Mouse (Mus musculus) heart, adult 2 months (tissue): ENCODE data around the gene Hist1h4a. TPM values are rescaled to one million over a fixed set of nuclear protein-coding genes. Genes with fewer than 3 reads are reported as not detected.

ENCODE experiments used
- DNase-seq, 2 experiments: peaks; one replicate each; pipeline ENCODE4 v3.0.0; 2021
- H3K27ac ChIP-seq: fragments of 200-600 bp; 2 replicates; pipeline ENCODE4 v1.8.1; 2022
- H3K27me3 ChIP-seq: fragments of 200-500 bp; 2 replicates; pipeline ENCODE4 v1.6.1; 2012; ENCODE audit warnings: mild to moderate bottlenecking, low read length, inconsistent platforms, mixed read lengths; ENCODE audit not compliant: control insufficient read depth, insufficient read depth
- H3K36me3 ChIP-seq: fragments of 200-500 bp; 2 replicates; pipeline ENCODE4 v1.6.1; 2012; ENCODE audit warnings: low read length, inconsistent platforms; ENCODE audit not compliant: control insufficient read depth, insufficient read depth
- H3K4me1 ChIP-seq: fragments of 200-500 bp; 2 replicates; pipeline ENCODE4 v1.6.1; 2011; ENCODE audit warnings: low read length; ENCODE audit not compliant: control insufficient read depth, insufficient read depth
- H3K4me3 ChIP-seq: fragments of 200-600 bp; 2 replicates; pipeline ENCODE4 v1.8.1; 2022
- H3K79me2 ChIP-seq: fragments of 200-500 bp; replicated peaks from 2 replicates; pipeline ENCODE4 v1.6.1; 2012; ENCODE audit warnings: mild to moderate bottlenecking, inconsistent platforms, low read length, moderate library complexity, mixed read lengths; ENCODE audit not compliant: control insufficient read depth, insufficient read depth
- H3K9ac ChIP-seq: fragments of 200-500 bp; 2 replicates; pipeline ENCODE4 v1.6.1; 2012; ENCODE audit warnings: low read depth, mild to moderate bottlenecking, control low read depth, inconsistent platforms, low read length, mixed read lengths
- CTCF ChIP-seq: fragments of 200-600 bp; IDR thresholded peaks from 2 replicates; pipeline ENCODE4 v1.8.1; 2022; ENCODE audit warnings: antibody characterized with exemption, mild to moderate bottlenecking, moderate library complexity
- EP300 ChIP-seq: fragments of 200-500 bp; IDR thresholded peaks from 2 replicates; pipeline ENCODE4 v1.6.1; 2011; ENCODE audit warnings: low read depth, low read length, control low read depth; ENCODE audit not compliant: insufficient read depth
- POLR2A ChIP-seq: fragments of 200-500 bp; IDR thresholded peaks from 2 replicates; pipeline ENCODE4 v1.6.1; 2011; ENCODE audit warnings: mild to moderate bottlenecking, low read depth, low read length, control low read depth; ENCODE audit not compliant: insufficient read depth
- WGBS: fragments of 180-500 bp; shearing (Covaris S2); methylation state at CpG from one replicate; pipeline ENCODE4 v1.1.7; 2018; 5-methylcytosine and 5-hydroxymethylcytosine counted together
- intact Hi-C: fragments of 180-260 bp; cut with DNase I; formaldehyde crosslinking; loops from one replicate; pipeline ENCODE4 v1.15.1; 2025
- polyA plus RNA-seq: library from polyadenylated mRNA; depleted of rRNA; stranded (reverse); fragments of >200 nt; gene quantifications from 2 replicates; pipeline ENCODE4 v1.2.3, GENCODE M21; 2012
- total RNA-seq, 2 experiments: library from RNA; stranded (reverse); gene quantifications; 2 replicates each; pipeline ENCODE4 v1.2.3; 2021

Gene Hist1h4a
- total and polyA plus RNA-seq, 3 experiments, result 0.47 to 7.2 (median 6.2) TPM

DNA sequence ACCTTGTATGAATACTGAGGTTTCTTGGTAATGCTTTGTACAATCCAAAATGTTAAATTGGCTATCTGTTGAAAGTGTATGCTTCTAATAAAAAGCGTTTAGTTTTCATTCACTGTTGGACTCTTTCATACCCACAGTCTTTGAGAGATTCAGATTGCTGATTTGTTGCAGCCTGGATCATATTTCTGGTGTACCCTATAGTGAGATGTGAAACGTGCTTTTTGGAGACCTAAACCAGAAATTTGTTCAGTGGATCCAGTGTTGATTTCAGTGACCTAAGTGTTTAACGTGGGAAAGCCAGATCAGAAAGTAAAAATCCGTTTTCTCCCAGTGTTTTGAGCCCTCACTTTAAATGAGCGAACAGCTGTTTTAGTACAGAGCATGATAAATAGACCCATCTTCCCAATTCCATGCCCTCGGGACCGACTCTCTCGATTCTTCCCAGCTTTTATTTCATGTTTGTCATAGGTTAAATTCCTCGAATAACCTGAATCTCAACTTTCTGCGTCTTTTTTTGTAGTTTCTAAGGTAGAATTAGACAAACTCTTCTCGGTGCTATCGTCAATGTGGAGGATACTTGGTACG lies 20.7 kb downstream of the Hist1h4a start:
- DNase-seq, result no peak
- H3K36me3 ChIP-seq, result peaks cover 18% of the 10 kb centered on the region
- TF ChIP-seq EP300, result no peak
- no peak for TF ChIP-seq POLR2A
- no peak for TF ChIP-seq CTCF
- peaks cover 1% of the 10 kb centered on the region; the same call in 1 of the 2 replicates for H3K4me1 ChIP-seq
- no peaks in the 10 kb centered on the region for H3K79me2 ChIP-seq
- H3K27me3 ChIP-seq, result no peaks in the 10 kb centered on the region
- WGBS, result 25% methylated on average over 13 of the region's 13 CpGs
- H3K4me3 ChIP-seq, result peak overlapping the region; percentile 89
- H3K9ac ChIP-seq, result peak overlapping the region; percentile 85
- peak overlapping the region; percentile 96 for H3K27ac ChIP-seq
- intact Hi-C loops, result loop anchor here (5.0 kb wide), 2 partner anchors 158 to 208 kb away; partner anchors contain the start of genes Hist1h2af, Hist1h4d and Hist1h4h

DNA sequence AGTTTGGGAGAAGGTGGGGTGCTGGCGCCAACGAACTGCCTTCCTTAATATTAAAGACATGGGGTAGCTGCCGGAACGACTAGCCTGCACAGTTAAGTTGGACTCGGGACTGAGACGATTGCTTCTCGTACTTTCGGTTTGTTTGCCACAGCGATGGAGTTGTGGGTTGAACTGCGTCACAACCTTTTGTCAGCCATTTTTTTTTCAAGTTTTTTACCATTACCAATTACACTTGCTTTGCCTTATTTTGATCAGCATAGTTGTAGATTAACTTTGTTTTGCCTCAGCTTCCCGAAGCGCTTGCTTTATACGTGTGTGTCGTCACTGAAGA lies 21.1 kb downstream of the Hist1h4a start:
- H3K4me1 ChIP-seq, result peaks cover 1% of the 10 kb centered on the region; the same call in 1 of the 2 replicates
- no peaks in the 10 kb centered on the region for H3K27me3 ChIP-seq
- 0% methylated on average over 14 of the region's 14 CpGs for WGBS
- H3K4me3 ChIP-seq, result peak overlapping the region; percentile 89
- intact Hi-C loops, result loop anchor here (1.0 to 10.0 kb wide), 4 partner anchors 42 to 1985 kb away; partner anchors contain the start of genes Hist1h2af, Hist1h2ak, Hist1h2bn and Hist1h4c
- H3K79me2 ChIP-seq, result no peaks in the 10 kb centered on the region
- peaks cover 18% of the 10 kb centered on the region for H3K36me3 ChIP-seq
- DNase-seq, result no peak
- H3K9ac ChIP-seq, result peak overlapping the region; percentile 85
- TF ChIP-seq CTCF (no peak), POLR2A (no peak; the same call in 1 of the 2 replicates), EP300 (no peak)
- H3K27ac ChIP-seq, result peak overlapping the region; percentile 96

DNA sequence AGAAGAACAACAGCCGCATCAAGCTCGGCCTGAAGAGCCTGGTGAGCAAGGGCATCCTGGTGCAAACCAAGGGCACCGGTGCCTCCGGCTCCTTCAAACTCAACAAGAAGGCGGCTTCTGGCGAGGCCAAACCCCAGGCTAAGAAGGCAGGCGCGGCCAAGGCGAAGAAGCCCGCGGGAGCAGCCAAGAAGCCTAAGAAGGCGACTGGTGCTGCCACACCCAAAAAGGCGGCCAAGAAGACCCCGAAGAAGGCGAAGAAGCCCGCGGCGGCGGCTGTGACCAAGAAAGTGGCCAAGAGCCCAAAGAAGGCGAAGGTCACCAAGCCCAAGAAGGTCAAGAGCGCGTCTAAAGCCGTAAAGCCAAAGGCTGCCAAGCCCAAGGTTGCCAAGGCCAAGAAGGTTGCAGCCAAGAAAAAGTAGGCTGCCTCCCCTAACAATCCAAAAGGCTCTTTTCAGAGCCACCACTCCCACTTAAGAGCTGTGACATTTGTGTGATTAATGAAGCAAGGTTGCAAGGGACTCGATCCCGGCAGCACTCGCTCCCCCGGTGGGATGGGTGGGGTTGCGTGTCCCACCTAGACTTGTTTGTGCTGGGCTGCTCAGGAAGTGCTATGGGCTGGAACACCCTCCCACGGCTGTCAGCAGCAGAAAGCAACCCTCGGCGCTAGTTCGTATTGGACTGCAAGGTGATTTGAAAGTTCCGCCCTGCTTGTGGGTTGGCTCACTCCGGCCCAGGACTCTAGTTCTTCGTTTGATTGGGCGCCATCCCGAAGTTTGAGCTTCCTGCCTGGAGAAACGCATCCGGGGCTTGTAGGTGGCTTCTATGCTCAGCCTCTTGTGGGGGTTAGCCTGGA lies 21.7 kb downstream of the Hist1h4a start:
- no peaks in the 10 kb centered on the region for H3K79me2 ChIP-seq
- H3K9ac ChIP-seq, result peak overlapping the region; percentile 85
- no peaks in the 10 kb centered on the region for H3K27me3 ChIP-seq
- intact Hi-C loops, result loop anchor here (1.0 to 10.0 kb wide), 2 partner anchors 41 to 1984 kb away; partner anchors contain the start of genes Hist1h2ak, Hist1h2bn, Hist1h4c and Hist1h4k
- DNase-seq, result peak; percentile 90 to 97
- H3K27ac ChIP-seq, result peak overlapping the region; percentile 96
- H3K4me1 ChIP-seq, result peaks cover 1% of the 10 kb centered on the region; the same call in 1 of the 2 replicates
- peaks cover 18% of the 10 kb centered on the region for H3K36me3 ChIP-seq
- H3K4me3 ChIP-seq, result peak overlapping the region; percentile 89
- peak; percentile 92 for TF ChIP-seq POLR2A
- TF ChIP-seq EP300, result peak; percentile 77; the same call in 1 of the 2 replicates
- TF ChIP-seq CTCF, result 0 out of 2 replicates have a peak, but pooled peaks have one; percentile 15
- WGBS, result under 1% methylated on average over 39 of the region's 39 CpGs

DNA sequence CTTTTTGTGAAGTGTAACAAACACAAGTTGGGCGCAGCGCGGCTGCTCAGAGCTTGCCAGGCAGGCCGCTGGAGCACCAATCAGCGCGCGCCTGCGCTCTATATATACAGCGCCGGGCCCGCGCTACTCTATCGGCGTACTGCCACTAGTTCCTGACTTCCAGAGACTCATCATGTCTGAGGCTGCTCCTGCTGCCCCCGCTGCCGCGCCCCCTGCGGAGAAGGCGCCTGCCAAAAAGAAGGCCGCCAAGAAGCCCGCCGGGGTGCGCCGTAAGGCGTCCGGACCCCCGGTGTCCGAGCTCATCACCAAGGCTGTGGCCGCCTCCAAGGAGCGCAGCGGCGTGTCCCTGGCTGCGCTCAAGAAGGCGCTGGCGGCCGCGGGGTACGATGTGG lies 22.4 kb downstream of the Hist1h4a start, which contains the start of gene Hist1h1c:
Gene Hist1h1c (plus strand): TSS at position 132 of the 392 bp plus-strand sequence.
- peaks cover 18% of the 10 kb centered on the region for H3K36me3 ChIP-seq
- H3K27me3 ChIP-seq, result no peaks in the 10 kb centered on the region
- H3K79me2 ChIP-seq, result no peaks in the 10 kb centered on the region
- WGBS, result under 1% methylated on average over 38 of the region's 38 CpGs
- peak within 1 kb of the TSS; percentile 89 for H3K4me3 ChIP-seq
- H3K9ac ChIP-seq, result peak within 1 kb of the TSS; percentile 71
- peak; percentile 92 to 94 for DNase-seq
- TF ChIP-seq EP300, result peak; percentile 61; the same call in 1 of the 2 replicates
- peak; percentile 98 for TF ChIP-seq POLR2A
- peak; percentile 15; the same call in 1 of the 2 replicates for TF ChIP-seq CTCF
- peaks cover 1% of the 10 kb centered on the region; the same call in 1 of the 2 replicates for H3K4me1 ChIP-seq
- peak within 1 kb of the TSS; percentile 96 for H3K27ac ChIP-seq
- intact Hi-C loops, result loop anchor here (1.0 to 10.0 kb wide), 2 partner anchors 40 to 1984 kb away; partner anchors contain the start of genes Hist1h2ak, Hist1h2bn, Hist1h4c and Hist1h4k

DNA sequence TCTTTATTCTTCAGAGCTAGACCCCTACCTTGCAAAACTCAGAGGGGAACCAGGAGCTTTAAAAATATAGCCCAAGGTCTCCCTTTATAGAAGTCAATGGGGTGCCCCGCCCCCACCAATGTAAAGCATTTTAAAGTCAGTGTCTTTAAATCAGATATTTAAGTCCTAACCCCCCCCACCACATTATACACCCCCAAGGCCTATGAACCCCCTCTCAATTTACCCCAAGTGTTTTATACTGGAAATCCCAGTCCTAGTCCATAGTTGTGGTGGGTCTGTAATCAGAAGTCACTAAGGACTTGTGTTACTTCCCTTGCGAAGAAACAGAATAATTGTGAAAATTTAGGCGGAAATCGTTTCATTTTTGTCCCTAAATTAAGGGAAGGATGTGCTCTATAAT lies 23.0 kb downstream of the Hist1h4a start:
- DNase-seq, result no peak
- TF ChIP-seq EP300, result no peak
- no peak for TF ChIP-seq CTCF
- TF ChIP-seq POLR2A, result no peak
- H3K36me3 ChIP-seq, result peaks cover 17% of the 10 kb centered on the region
- WGBS, result 27% methylated on average over 4 of the region's 4 CpGs
- intact Hi-C loops, result loop anchor here (10.0 kb wide), 1 partner anchor 1983 kb away; the partner anchor contains the start of genes Hist1h2ak, Hist1h2bn and Hist1h4k
- no peaks in the 10 kb centered on the region for H3K27me3 ChIP-seq
- peaks cover 1% of the 10 kb centered on the region; the same call in 1 of the 2 replicates for H3K4me1 ChIP-seq
- peak overlapping the region; percentile 71; the same call in 1 of the 2 replicates for H3K9ac ChIP-seq
- H3K4me3 ChIP-seq, result peak overlapping the region; percentile 89
- no peaks in the 10 kb centered on the region for H3K79me2 ChIP-seq
- peak overlapping the region; percentile 96 for H3K27ac ChIP-seq
